Mouse (Mus musculus): Measurements from ENCODE around the gene Baiap2l2.
A peak's percentile ranks its signal among the peaks of the same experiment; 100 is the strongest.
"Not testable (repeated sequence)": the region's sequence is repeated elsewhere in the genome, so short reads cannot be mapped to it uniquely, and the experiment has no call there.

The Baiap2l2 gene

DNA sequence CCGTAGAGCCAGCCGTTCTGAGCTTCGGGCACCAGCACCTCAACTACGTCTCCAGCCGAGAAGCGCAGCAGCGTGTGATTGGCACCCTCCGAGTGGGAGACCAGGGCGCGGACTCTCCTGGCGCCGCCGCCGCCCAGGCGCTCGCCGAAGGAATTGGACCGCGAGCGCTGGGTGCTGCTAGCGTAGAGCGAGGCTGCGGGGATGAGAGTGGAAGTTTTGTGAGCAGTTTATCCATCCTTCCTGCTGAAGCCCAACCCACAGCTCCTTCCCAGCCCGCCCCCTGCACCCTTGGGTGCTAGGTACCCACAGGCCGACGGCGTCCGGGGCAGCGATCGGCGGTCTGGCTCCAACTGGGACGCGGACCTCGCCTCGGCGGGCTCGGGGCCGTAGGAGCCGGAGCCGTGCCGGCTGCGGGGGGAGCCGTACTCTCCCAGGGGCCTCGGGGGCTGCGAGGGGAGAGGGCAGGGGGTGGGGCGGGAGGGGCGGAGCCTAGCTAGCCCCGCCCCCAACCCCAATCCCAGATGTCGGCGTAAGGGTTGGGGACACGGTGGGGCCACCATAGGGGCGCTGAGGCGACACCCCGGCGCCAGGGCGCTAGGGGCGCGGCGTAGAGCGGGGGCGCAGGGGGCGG lies 24.1 kb downstream of the Baiap2l2 start:
- peak in 1 of 2 experiments; percentile 20 for DNase-seq (ENCODE audit: low spot score in 2 of 2)

DNA sequence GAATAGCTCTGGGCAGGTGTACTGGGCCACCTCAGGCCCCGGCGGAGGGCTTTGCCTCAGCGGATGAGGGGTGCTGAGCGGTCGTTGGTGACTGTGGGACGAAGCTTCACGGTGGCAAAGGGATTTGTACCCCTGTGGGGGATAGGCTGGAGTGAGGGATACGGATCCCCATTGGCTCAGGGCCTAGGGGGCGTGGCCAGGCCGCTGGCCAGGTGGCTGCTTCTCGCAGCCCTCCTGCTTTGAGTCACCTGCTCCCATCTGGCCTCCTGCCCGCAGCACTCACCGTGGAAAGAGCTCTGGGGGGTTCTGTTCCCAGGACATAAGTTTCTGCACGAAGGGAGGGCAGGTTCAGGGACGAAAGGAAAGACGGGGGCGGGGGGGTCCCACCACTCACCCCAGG lies 26.8 kb downstream of the Baiap2l2 start:
- DNase-seq (ENCODE audit: low spot score in 2 of 2), result no peak

DNA sequence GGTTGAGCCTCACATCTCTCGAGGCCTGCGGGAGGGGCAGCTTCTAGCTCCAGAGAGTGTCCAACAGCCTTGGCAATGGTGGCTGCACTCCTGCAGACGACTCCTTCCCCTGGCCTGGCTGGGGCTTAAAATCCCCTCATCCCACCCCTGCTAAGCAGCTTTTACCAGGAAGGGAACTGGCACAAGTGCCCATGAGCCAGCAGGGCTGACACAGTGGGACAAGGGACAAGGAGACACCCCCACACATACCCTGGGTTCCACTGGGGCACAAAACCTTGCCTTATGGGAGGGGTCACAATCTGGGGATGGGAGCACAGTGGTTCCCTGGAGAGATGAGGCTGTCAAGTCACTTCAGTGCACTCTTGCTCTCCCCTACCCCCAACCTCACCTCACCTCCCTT lies 30.7 kb downstream of the Baiap2l2 start, which contains the start of gene Slc16a8:
Slc16a8 (minus strand) TSS at position 101 of the 400 bp plus-strand sequence.
- DNase-seq (ENCODE audit: low spot score in 2 of 2), result no peak

DNA sequence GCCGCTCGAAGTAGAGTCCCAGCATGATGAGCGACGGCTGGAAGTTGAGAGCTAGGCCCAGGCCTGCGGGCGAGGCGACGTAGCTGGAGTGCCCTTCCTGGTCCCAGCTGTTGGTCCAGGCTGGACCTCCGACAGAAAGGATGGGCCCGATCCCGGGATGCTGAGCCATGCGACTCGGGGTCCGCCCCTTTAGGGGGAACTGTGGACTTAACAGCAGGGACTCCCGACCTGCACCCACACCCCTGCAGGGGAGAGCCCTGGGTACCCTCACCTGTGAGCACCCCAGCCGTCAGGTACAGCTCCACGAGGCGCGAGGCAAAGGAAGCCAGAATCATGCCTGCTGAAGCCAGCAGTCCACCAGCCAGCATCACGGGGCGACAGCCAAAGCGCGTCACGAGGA lies 32.8 kb downstream of the Baiap2l2 start:
- no peak for DNase-seq (ENCODE audit: low spot score in 2 of 2)

DNA sequence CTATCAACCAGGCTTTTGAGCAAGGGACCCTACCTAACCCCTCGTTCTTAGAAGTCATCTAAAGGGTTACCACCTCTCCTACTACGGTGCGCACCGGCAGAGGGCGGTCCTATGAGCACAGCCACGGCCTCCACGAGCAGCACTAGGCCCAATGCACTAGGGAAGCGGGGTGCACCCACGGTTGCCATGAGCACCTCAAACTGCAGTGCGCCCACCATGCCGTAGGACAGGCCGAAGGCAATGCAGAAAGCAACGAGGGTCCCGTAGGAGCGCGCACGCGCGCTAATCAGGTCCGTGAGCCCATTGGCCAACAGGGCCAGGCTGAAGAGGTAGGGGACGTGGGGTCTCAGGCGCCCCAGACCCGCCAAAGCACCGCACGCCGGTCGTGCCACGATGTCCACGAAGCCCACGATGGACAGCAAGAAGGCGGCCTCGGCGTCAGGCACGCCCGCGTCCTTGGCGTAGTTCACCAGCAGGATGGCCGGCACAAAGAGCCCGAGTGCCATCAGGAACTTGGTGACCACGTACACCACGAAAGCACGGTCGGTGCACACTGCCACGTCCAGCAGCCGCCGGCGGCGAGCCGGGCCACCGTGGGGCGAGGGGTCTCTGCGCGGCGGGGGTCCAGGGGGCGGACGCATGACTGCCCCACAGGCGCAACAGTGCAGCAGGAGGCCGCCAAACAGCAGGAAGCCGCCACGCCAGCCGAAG lies 33.4 kb downstream of the Baiap2l2 start:
- no peak for DNase-seq (ENCODE audit: low spot score in 2 of 2)

DNA sequence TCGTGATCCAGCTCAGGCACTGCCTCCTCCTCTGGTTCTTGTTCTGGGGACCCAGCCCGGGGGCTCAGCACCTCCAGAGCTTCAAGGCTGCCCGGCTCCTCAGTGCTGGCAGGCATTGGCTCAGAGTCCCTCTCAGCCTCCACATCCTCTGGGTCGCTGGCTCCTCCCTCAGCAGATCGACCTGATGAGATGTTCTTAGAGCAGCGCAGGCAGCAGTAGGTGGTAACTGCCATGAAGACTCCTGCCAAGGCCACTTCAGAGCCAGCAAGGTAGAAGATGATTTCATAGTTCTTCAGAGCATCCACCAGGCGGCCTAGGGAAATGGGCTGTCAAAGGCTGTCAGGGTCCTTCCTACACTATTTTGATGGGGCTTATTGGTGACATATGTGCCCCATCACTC lies 34.2 kb downstream of the Baiap2l2 start:
- DNase-seq (ENCODE audit: low spot score in 2 of 2), result no peak

DNA sequence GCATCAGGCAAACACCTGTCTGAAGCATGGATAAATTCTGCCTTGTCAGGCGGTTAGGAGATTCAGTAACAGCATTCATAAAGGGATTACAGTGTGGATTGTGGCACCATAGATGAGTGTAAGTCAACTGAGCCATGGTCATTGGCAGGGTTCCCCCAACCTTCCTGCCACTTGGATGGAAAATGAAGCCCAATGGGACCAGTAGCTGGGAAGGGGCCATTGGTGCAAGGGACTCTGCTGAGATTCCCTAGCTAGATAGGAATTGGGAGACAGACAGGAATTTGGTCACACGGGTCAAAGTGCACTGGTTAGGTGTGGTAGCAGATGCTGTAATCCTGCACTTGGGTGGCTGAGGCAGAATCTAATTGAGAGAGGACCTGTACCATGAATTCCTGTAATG lies 35.1 kb downstream of the Baiap2l2 start:
- DNase-seq (ENCODE audit: low spot score in 2 of 2), result no peak

DNA sequence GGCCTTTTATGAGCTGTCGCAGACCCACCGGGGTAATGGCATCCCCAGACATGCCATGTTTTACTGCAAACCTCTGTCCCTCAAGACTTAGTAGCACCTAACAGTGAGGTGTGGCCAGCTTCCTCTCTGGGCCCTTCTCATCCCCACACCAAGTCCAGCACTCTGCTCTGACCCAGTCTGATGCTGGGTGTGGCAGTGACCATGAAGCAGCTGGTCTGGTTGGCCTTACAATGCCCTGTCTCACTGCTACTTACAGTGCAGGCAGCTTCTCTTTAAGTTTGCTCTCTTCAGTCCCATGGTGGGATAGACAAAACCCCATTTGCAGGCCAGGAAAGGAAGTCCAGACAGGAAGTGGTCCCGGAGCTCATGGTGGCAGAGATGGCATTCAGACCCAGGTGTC lies 40.0 kb downstream of the Baiap2l2 start:
- no peak for DNase-seq (ENCODE audit: low spot score in 2 of 2)

DNA sequence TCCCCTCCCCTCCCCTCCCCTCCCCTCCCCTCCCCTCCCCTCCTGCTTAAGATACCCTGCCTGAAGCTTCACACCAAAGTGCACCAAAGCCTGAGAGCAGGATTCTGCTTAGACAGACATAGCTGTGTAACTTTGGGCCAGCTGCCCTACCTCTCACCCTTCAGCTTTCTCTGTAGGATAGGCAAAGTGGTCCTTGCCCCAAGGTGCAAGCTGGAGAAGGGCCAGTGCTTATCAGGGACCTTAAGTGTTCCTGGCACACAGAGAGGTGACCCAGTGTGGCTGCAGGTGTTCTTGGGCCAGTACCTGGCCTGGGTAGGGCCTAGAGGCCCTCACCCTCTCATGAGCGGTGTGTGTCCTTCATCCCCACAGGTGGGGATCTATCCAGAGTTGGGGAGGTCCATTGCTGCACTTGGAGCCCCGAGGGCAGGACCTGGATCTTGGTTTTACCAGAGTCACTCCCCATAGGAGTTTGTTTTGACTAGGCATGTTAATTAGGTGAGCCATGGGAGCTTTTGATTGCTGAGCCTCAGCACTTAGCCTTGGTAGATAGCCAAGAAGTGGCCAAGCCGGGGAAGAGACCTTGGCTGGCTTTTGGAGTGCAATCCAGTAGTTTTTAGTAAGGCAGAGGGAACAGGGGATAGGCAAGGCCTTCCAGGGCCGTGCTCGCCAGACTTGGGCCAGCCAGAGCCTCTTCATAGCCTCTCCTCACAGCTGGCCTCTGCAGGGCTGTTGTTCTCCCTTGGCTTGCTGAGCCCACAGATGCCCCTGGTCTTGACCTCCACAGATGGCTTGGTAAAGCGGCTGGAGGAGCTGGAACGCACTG lies 41.1 kb downstream of the Baiap2l2 start:
- DNase-seq (ENCODE audit: low spot score in 2 of 2), result no peak

DNA sequence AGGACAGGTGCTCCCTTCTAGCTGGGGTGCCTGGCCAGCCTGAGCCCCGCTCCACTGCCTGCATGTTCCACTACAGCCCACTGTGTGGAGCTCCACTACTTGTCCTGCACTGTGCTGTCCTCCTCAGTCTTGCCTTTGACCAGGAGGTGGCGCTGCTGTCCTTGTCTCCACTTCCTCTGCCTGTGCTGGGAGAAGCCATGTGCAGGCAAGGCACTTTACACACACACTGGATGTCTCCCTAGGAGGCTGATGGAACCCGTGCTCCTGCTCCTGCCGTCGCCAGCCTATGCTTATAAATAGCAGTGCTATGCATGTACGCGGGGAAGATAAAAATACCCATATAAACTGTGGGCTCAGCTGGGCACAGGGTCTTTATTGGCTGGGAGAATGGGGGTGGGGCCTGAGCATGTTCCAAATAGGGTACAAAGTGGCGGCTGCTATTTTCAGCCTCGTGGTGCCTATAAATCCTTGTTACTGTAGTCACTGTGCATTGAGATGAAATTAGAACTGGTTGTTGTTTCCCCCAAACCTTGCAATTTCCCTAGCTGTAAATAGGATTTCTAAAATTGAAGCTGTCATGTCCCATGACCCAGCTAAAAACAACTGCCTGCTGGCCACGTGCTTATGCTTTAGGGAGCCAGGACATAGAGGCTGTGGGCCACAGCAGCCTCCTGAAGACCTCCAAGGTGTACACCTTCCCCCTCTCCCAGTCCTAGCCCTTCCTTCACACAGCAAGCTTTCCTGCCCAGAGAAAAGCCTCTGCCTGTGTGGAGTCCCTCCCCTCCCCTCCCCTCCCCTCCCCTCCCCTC lies 41.9 kb downstream of the Baiap2l2 start:
- DNase-seq (ENCODE audit: low spot score in 2 of 2), result peak; percentile 98 to 99

DNA sequence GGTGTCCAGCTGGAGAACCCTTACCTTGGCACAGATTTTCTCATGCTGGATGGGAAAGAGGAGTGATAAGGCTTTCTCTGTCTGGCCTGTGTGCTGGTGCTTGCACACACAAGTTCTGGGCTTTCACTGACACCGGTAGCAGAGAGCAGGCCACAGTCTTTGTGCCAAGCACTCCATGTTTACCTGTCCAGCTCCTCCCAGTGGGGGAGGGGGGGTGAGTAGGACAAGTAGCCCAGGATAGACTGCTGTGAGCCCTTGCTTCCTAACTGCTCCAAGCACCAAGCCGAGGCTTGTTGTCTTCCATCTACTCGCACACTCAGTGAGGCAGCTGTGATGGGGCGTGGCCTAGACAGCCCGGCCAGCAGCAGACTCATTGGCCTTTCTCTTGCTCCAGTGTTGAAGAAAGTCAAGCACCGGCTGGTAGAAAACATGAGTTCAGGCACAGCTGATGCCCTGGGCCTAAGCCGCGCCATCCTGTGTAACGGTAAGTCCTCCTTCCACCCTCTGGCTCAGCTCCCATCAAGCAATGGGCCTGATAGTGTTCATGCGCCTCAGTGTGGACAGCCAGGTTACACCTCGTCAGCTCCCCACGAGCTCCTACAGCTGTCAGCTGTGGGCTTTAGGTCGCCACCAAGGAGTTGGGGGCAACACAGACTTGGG lies 42.6 kb downstream of the Baiap2l2 start:
- no peak for DNase-seq (ENCODE audit: low spot score in 2 of 2)

DNA sequence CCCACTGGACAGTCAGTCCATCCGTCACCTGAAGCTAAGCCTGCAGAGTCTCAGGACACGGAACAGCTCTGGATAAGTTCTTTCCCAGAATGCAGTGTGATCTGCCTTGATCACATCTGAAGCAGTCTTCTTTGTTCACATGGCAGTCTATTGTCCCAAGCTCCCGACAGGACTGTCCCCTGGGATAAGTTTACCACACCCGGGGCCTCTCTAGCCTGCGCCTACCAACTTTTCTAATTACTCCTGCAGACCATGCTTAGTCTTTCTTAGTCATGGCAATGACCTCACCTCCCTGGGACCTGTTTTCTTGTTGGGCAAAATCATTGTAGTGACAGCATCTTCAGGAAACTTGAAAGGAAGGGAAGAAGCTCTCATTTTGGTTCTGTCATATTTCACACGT lies 47.3 kb downstream of the Baiap2l2 start:
- no peak for DNase-seq (ENCODE audit: low spot score in 2 of 2)

DNA sequence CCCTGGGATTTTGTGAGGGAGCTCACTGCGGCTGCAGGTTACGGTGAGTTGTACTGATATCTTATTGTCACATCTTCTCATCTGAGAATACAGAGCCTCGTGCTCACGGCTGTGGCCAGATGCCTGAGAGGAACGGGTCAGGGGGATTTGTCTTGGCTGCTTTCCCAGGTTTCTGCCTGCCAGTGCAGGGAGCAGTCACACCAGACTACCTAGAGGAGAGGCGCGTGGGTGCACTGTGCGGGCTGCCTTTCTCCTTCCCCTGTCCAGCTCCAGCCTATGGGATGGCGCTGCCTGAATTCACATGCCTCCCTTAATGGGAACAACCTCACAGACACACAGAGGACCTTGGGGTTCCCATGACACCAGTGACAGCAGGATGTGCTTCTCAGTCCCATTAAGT lies 50.1 kb downstream of the Baiap2l2 start:
- no peak for DNase-seq (ENCODE audit: low spot score in 2 of 2)

DNA sequence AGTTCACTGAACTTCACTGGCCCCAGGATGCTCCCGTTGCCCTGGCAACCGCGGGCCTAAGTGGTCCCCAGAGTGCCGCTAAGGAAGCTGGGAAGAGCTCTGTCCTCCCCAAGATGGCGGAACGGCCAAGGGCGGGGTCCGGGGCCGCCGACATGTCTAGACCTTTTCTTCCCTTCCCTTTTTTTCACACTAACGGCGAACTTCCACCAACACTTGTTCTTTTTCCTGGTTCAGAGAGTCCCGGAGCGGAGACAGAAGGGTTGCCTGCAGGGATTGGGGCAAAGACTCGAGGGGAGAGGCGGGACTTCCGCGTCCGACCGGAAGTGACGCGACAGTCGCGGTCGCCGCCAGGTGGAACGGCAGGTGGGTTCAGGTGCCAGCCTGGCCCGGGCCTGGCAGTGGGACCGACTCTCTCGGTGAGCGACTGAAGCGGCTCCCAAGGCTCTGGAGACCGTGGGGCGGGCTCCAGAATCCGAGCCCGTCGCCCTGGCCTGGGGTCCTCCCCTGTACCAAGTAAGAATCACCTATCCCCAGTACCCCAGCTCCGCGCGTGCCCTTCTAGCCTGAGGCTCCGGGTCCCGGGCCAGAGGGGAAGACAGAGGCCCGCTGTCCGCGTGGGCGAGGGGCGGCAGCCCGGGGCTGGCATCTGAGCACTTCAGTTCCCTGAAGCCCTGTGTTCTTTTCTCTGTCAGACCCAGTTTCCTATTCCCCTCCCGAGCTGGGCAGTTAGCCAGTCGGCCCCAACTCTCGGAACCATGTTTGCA lies 56.1 kb downstream of the Baiap2l2 start, which contains the start of the genes Pick1 and Gm49486:
Pick1 (plus strand) TSS at position 116 of the 764 bp plus-strand sequence.
Gm49486 (plus strand) TSS at position 334 of the 764 bp plus-strand sequence.
- DNase-seq (ENCODE audit: low spot score in 2 of 2), result peak; percentile 72 to 76

DNA sequence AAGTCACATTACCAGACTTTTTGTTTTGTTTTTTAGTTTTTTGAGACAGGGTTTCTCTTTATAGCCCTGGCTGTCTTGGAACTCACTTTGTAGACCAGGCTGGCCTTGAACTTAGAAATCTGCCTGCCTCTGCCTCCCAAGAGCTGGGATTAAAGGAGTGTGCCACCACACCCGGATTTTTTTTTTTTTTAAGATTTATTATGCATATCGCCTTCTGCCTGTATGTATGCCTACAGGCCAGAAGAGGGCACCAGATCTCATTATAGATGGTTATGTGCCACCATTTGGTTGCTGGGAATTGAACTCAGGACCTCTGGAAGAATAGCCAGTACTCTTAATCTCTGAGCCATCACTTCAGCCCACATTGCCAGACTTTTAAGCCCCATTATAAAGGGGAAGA lies 59.6 kb downstream of the Baiap2l2 start:
- not testable (repeated sequence) for DNase-seq (ENCODE audit: low spot score in 2 of 2)

DNA sequence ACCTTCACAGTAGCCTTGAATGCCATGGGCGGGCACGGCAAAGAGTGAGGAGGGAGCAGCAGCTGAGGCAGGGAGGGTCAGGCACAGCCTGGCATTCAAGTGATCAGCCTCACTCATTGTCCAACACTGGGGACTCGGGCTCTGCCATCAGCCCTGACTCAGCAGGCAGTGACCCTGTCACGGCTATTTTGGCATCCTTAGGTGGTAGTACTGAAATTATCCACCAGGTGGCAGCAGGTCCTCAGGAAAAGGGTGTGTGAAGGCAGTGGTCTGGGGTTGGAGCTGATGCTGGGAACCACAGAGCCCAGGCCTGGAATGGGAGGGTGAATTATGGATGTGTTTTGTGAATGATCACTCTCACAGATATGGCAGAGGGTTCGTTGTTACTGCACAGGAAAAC lies 60.7 kb downstream of the Baiap2l2 start:
- DNase-seq (ENCODE audit: low spot score in 2 of 2), result peak; percentile 70 to 77

DNA sequence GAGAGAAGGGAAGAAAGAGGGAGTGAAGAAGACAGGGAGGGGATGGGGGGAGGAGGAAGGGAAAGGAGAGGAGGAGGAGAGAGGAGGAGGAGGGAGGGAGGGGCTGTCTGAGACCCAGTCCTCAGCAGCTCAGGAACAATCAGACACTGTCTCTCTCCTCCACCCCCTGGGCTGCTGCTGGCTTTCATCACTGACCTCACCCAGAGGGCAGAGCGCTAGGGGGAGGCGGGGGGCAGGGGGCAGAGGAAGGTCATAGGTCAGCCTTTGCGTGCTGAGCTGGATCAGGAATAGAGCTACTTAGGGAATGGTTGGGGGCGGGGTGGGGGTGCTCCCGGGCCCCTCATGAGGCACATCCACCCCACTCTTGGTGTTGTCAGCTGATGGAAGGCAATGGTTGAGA lies 61.7 kb downstream of the Baiap2l2 start:
- DNase-seq (ENCODE audit: low spot score in 2 of 2), result no peak

DNA sequence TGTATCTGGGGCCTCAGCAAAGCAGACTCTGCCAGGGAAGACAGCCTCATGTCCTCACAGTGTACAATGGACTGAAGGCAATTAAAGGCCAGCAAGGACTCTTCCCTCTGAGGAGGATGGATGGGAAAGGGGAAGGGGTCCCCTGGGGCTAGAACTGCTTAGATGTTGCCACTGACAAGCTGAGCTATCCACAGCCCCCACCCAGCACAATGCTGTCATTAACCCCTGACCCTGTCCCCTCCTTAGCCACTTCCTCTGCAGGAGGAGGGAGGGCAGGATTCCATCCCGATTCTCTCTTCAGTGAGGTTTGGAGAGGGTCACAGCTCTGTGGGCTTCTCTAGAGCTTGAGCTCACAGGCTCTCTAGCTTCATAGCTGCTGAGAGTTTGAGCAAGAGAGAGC lies 65.8 kb downstream of the Baiap2l2 start:
- no peak for DNase-seq (ENCODE audit: low spot score in 2 of 2)

DNA sequence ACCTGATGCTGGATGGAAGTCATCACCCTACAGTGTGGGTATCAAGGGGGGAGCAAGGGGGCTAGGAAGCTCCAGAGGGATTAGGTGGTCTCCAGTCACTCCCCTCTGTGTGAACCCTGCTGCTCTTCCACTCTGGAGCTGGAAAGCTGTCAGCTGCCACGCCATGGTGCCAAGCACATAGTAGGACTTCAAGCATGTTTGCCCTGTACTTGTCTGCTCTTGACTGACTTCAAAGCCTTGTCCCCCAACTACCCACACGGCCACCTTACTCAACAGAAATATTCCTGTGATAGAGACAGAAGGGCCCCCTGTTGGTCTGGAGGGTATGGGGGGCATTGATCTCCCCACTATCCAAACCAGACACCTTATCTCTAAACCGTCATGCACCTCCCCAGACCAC lies 69.1 kb downstream of the Baiap2l2 start:
- DNase-seq (ENCODE audit: low spot score in 2 of 2), result no peak

DNA sequence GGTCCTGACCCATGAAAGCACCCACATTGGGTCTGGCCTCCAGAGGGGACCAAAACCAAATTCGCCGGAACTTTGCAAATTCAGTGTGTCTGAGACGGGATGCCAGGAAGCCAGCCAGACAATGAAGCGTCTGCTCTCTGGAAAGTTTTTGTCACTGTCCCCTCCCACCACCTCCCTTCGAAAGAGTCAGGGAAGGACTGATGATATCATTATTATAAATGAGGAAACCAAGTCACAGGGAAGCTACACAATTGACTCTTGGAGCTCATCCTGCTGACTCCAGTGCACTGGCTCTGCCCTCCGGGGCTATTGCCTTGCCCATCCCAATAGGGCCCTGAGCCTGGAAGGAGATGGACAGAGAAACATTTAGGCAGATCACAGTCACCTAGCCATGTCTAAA lies 71.7 kb downstream of the Baiap2l2 start:
- no peak for DNase-seq (ENCODE audit: low spot score in 2 of 2)

Measured in right cerebral cortex, postnatal 36 days (tissue).